In the genomic region with DNA sequence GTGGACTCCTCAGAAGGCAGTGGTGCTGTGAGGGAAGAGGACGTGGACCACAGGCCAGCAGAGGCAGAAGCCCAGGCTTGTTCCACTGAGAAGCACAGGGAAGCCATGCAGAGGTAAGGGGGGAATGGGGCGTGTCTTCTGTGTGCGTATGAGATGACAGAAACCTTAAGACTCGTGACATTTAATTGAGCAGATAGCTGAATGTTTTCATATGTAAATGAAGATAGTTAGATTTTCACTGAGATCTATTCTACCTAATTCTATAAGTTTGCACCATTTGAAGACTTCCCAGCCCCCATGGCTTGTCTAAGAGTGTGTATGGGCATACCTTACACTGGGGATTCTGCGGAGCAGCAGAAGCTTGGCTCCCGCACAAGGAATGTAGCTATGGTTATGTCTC, we compare ENCODE assay signal across 18 mouse cellular contexts. TPM values are rescaled to one million over a fixed set of nuclear protein-coding genes. Genes with fewer than 3 reads are reported as not detected.
"Had no signal": no experiment of that assay in that cellular context is flagged by ENCODE, and none has a peak within 500 bp of the region (broad histone marks: within the 10 kb centered on the region; RNA-seq: fewer than 3 reads in every experiment).

No protein-coding gene starts in this region.

- H3K9ac ChIP-seq: liver, postnatal 0 days; lung, embryonic 15.5 days; midbrain, embryonic 13.5 days; midbrain, embryonic 15.5 days; neural tube, embryonic 12.5 days had no signal

- H3K9me3 ChIP-seq: lung, embryonic 15.5 days; megakaryocyte, embryonic 14.5 days; midbrain, embryonic 13.5 days; midbrain, embryonic 15.5 days; neural tube, embryonic 12.5 days had no signal

- H3K27ac ChIP-seq: lung, embryonic 15.5 days; macrophage; midbrain, embryonic 13.5 days; midbrain, embryonic 15.5 days; neural tube, embryonic 12.5 days had no signal

- H3K27me3 ChIP-seq: lung, embryonic 15.5 days; megakaryocyte, embryonic 14.5 days; midbrain, embryonic 13.5 days; midbrain, embryonic 15.5 days; neural tube, embryonic 12.5 days had no signal

- ATAC-seq: liver, postnatal 0 days; midbrain, embryonic 15.5 days had no signal

- H3K4me3 ChIP-seq: lung, embryonic 15.5 days; midbrain, embryonic 13.5 days; midbrain, embryonic 15.5 days; neural tube, embryonic 12.5 days had no signal

- H3K4me2 ChIP-seq: lung, embryonic 15.5 days; midbrain, embryonic 11.5 days; midbrain, embryonic 13.5 days; midbrain, embryonic 15.5 days; neural tube, embryonic 12.5 days had no signal

- DNase-seq: liver, postnatal 0 days; lung, adult 2 months; lung, postnatal 14 days; lung, postnatal 36 days; right cerebral cortex, adult 18-20 months; right cerebral cortex, postnatal 25 days; spleen, adult 18-20 months; thymus, adult 18-20 months; thymus, postnatal 14 days; thymus, postnatal 4 days had no signal

RNA-seq across cellular contexts. Expression of a gene that starts 10.9 kb away (rescaled TPM):
- total RNA-seq: neutrophil, adult 5-6 weeks had no signal
- polyA plus RNA-seq: macrophage had no signal
